Mouse (Mus musculus) ES-Bruce4 (cell line): ENCODE results near the gene Smc6. TPM values are rescaled to one million over a fixed set of nuclear protein-coding genes. Genes with fewer than 3 reads are reported as not detected.

ENCODE experiments used
- H3K27ac ChIP-seq: 2 replicates; pipeline ENCODE4 v1.5.1; 2012; ENCODE audit warnings: low read length, inconsistent platforms; ENCODE audit not compliant: insufficient read depth
- H3K27me3 ChIP-seq: 2 replicates; pipeline ENCODE4 v1.6.1; 2012; ENCODE audit warnings: mild to moderate bottlenecking, low read length, inconsistent platforms; ENCODE audit not compliant: control insufficient read depth, poor library complexity, insufficient read depth, severe bottlenecking
- H3K36me3 ChIP-seq: 2 replicates; pipeline ENCODE4 v1.6.1; 2012; ENCODE audit warnings: inconsistent platforms, mild to moderate bottlenecking, low read length, moderate library complexity; ENCODE audit not compliant: control insufficient read depth, poor library complexity, insufficient read depth, severe bottlenecking
- H3K4me1 ChIP-seq: one replicate; pipeline ENCODE4 v1.8.1; 2011; ENCODE audit warnings: low read length; ENCODE audit not compliant: control insufficient read depth, insufficient read depth
- H3K4me3 ChIP-seq: 2 replicates; pipeline ENCODE4 v1.5.1; 2011; ENCODE audit warnings: low read depth, mild to moderate bottlenecking, low read length
- H3K9ac ChIP-seq: 2 replicates; pipeline ENCODE4 v1.6.1; 2012; ENCODE audit warnings: low read depth, mild to moderate bottlenecking, inconsistent platforms; ENCODE audit not compliant: poor library complexity, severe bottlenecking
- H3K9me3 ChIP-seq: replicated peaks from 2 replicates; pipeline ENCODE4 v1.6.1; 2012; ENCODE audit warnings: mild to moderate bottlenecking, low read length, inconsistent platforms; ENCODE audit not compliant: control insufficient read depth, poor library complexity, insufficient read depth, severe bottlenecking
- CTCF ChIP-seq: IDR thresholded peaks from one replicate; pipeline ENCODE4 v1.8.1; 2011; ENCODE audit warnings: low read depth, low read length
- EP300 ChIP-seq: IDR thresholded peaks from 2 replicates; pipeline ENCODE4 v1.6.1; 2011; ENCODE audit warnings: low read depth, low read length; ENCODE audit not compliant: insufficient read depth
- POLR2A ChIP-seq: IDR thresholded peaks from one replicate; pipeline ENCODE4 v1.8.1; 2011; ENCODE audit warnings: low read length; ENCODE audit not compliant: insufficient read depth
- polyA plus RNA-seq: library from polyadenylated mRNA; stranded (reverse); fragments of >200 nt; gene quantifications from 2 replicates; pipeline ENCODE4 v1.2.4, GENCODE M21; 2011; ENCODE audit warnings: low read depth; ENCODE audit not compliant: missing spikeins, insufficient read depth, insufficient read length

Smc6 gene
- polyA plus RNA-seq, 1 experiment, result 86.8 TPM

- Histone ChIP-seq H3K9ac (no peak overlapping the region), H3K9me3 (no peaks in the 10 kb centered on the region)
- TF ChIP-seq POLR2A (no peak), CTCF (no peak), EP300 (no peak)
These were observed 42.6 kb upstream of the Smc6 start for GRCm38 (mm10) chr12:11223090-11223489.

DNA sequence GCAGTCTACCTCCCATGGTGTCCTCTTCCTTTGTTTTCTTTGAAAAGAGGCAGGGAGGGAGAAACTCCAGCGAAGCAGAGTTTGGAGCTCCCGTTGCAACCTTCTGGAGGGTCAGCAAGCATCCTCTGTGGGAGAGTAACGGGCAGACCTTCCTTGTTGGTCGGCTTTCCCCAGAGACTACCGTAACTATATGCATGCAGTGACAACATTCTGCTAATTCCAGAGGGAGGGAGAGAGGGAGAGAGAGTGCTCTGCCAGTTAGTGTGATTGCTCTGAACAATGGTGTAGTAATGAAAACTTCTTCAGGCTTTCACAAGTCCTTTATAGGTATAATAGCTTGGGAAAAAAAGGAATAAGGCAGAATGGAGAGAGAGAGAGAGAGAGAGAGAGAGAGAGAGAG, 41.0 kb upstream of the Smc6 start:
- Histone ChIP-seq H3K9ac (no peak overlapping the region), H3K4me3 (no peak overlapping the region), H3K9me3 (no peaks in the 10 kb centered on the region), H3K4me1 (no peaks in the 10 kb centered on the region), H3K27ac (no peak overlapping the region), H3K27me3 (no peaks in the 10 kb centered on the region; the same call in 1 of the 2 replicates), H3K36me3 (no peaks in the 10 kb centered on the region)
- TF ChIP-seq EP300 (no peak), POLR2A (no peak), CTCF (no peak)

More at GRCm38 (mm10) chr12:11223090-11223489, 42.6 kb upstream of the Smc6 start:
- no peak overlapping the region for H3K4me3 ChIP-seq
- no peaks in the 10 kb centered on the region for H3K4me1 ChIP-seq
- no peaks in the 10 kb centered on the region; the same call in 1 of the 2 replicates for H3K27me3 ChIP-seq
- H3K36me3 ChIP-seq, result no peaks in the 10 kb centered on the region
- no peak overlapping the region for H3K27ac ChIP-seq

DNA sequence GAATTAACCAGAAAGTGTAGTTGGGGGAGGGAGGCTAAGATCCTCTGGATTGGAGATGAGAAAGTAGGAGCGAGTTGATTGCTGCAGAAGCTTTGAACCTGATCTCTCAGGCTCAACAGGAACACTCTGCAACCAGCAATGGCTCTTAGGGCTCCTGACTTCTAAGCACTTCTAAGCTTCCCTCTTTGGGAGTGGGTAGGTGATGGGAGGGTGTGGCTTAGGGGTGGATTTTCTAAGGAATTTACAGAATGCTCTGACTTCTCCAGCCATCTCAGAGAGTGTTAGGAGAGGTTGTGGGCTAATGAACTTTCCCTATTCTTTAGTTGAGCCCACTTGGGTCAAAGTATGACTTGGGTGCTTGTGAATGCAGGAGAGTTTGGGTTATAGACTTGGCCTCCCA, 39.6 kb upstream of the Smc6 start:
- Histone ChIP-seq H3K9me3 (no peaks in the 10 kb centered on the region), H3K9ac (no peak overlapping the region), H3K27ac (no peak overlapping the region), H3K36me3 (no peaks in the 10 kb centered on the region), H3K27me3 (no peaks in the 10 kb centered on the region; the same call in 1 of the 2 replicates), H3K4me1 (no peaks in the 10 kb centered on the region), H3K4me3 (no peak overlapping the region)
- TF ChIP-seq EP300 (no peak), POLR2A (no peak), CTCF (no peak)

DNA sequence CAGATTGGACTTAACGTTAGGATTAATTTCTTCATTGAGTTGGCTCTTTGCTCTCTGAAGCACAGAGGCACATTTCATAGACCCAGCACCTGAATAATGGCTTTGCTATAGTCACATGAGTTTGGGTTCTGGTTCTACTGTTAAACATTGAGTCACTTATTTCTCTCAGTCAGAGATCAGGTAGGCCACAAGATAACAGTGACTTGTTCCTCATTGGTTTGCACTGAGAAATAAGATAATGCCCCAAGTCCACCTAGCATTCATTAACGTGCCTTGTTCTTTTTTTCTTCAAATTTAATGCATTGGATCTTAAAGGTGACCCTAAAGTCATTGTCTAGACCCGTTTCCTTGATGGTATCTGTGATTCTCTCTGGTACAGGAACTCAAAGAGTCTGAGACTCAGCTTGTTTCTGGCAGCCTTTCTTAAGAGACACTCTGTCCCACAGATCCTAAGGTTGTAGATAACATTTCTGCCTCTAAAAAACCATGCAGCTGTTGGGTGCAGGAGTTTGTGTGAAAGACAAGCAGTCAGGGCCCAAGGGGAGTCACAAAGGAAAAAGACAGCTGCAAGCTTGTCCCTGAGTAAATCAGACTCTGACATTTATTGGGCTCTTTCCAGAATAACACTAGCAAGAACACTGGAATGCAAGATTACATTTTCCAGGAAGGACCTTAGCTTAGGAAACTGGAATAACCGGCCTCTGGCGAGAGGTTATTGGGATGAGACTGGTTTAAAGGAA, 39.0 kb upstream of the Smc6 start:
- H3K4me1 ChIP-seq, result no peaks in the 10 kb centered on the region
- TF ChIP-seq EP300, result no peak
- no peak for TF ChIP-seq CTCF
- no peak for TF ChIP-seq POLR2A

GRCm38 (mm10) chr12:11230267-11230666, 35.4 kb upstream of the Smc6 start:
- Histone ChIP-seq H3K9ac (no peak overlapping the region), H3K27me3 (no peaks in the 10 kb centered on the region), H3K36me3 (no peaks in the 10 kb centered on the region), H3K4me1 (no peaks in the 10 kb centered on the region), H3K27ac (no peak overlapping the region), H3K4me3 (no peak overlapping the region), H3K9me3 (no peaks in the 10 kb centered on the region)
- TF ChIP-seq EP300, result no peak
- TF ChIP-seq CTCF, result no peak
- no peak for TF ChIP-seq POLR2A

More for the DNA sequence above, 39.0 kb upstream of the Smc6 start:
- Histone ChIP-seq H3K27ac (no peak overlapping the region), H3K4me3 (no peak overlapping the region), H3K36me3 (no peaks in the 10 kb centered on the region), H3K27me3 (no peaks in the 10 kb centered on the region; the same call in 1 of the 2 replicates), H3K9me3 (no peaks in the 10 kb centered on the region), H3K9ac (no peak overlapping the region)

GRCm38 (mm10) chr12:11235996-11236395, 29.7 kb upstream of the Smc6 start:
- H3K9ac ChIP-seq, result no peak overlapping the region
- TF ChIP-seq CTCF (no peak), POLR2A (no peak), EP300 (no peak)
- no peaks in the 10 kb centered on the region for H3K9me3 ChIP-seq
- no peaks in the 10 kb centered on the region for H3K4me1 ChIP-seq
- no peaks in the 10 kb centered on the region for H3K27me3 ChIP-seq
- no peak overlapping the region for H3K4me3 ChIP-seq
- H3K36me3 ChIP-seq, result no peaks in the 10 kb centered on the region; the same call in none of the 2 replicates
- no peak overlapping the region for H3K27ac ChIP-seq
